Mouse (Mus musculus): ENCODE measurements around the gene Bdkrb2. TPM values are rescaled to one million over a fixed set of nuclear protein-coding genes. Genes with fewer than 3 reads are reported as not detected.

Bdkrb2 gene
- total and polyA plus RNA-seq, 2 experiments from 2014 or later: 0.71 to 4.0 TPM

DNA sequence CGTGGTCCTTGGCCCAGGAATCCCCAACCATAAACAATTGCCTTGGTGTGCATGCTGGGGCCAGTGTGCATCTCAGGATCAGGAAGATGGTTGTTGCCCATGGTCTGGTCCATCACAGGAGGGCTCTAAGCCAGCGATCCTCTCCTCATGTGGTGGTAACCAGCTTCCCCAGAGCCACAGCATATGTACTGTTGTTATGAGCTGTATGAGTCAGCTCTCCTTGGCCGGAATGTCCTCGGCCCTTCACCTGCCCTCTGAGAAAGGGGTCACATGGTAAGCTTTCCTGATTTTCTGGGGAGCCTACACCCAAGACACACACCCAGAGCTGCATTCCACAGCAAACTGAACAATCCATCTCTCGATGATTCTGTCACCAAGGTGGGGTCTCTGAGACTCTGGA, 2.2 kb downstream of the Bdkrb2 start:
- DNase-seq (ENCODE audit: low spot score) (no peak), ATAC-seq (ENCODE audit: insufficient read depth, low read depth) (no peak)
- Histone ChIP-seq H3K9ac (replicated peaks; ENCODE audit: low read depth, low read length) (no peak overlapping the region), H3K27me3 (ENCODE audit: control insufficient read depth, insufficient read depth, low read length) (peaks cover 27% of the 10 kb centered on the region), H3K4me3 (ENCODE audit: low read depth, low read length) (no peak overlapping the region), H3K4me1 (ENCODE audit: control insufficient read depth, insufficient read depth) (peaks cover 20% of the 10 kb centered on the region; the same call in 1 of the 2 replicates), H3K4me2 (ENCODE audit: low read depth, low read length) (no peak overlapping the region), H3K27ac (ENCODE audit: low read depth) (no peak overlapping the region), H3K9me3 (replicated peaks; ENCODE audit: control insufficient read depth, low read length) (peaks cover 6% of the 10 kb centered on the region; the same call in 1 of the 2 replicates), H3K36me3 (replicated peaks; ENCODE audit: control insufficient read depth, insufficient read depth, low read length) (no peaks in the 10 kb centered on the region)
- TF ChIP-seq CTCF (IDR thresholded peaks at IDR 0.05; ENCODE audit: low read depth) (no peak), EP300 (IDR thresholded peaks at IDR 0.05; ENCODE audit: low read depth) (no peak)
- 82% methylated on average over 5 of the region's 5 CpGs for WGBS

DNA sequence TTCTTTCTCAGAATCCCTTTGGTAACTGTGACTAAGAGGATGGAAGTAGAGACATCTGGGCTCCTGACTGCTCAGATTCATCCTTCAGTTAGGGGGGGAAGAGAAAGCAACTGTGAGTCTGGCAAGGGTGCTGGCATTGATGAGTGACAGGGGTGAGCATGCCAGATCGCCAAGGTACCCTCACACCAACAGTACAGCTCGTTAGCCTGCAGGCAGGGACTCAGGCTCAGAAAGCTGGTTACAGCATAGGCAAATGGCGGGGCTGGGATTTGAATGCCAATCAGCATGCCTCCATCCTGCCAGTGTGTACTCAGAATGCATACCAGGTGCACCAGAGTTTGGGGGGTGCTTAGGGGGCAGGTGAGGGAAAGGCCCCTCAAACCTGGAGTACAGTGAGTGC, 8.8 kb downstream of the Bdkrb2 start:
- Histone ChIP-seq H3K36me3 (replicated peaks; ENCODE audit: control insufficient read depth, insufficient read depth, low read length) (no peaks in the 10 kb centered on the region), H3K9ac (replicated peaks; ENCODE audit: low read depth, low read length) (no peak overlapping the region), H3K4me3 (ENCODE audit: low read depth, low read length) (no peak overlapping the region), H3K27me3 (ENCODE audit: control insufficient read depth, insufficient read depth, low read length) (no peaks in the 10 kb centered on the region), H3K4me1 (ENCODE audit: control insufficient read depth, insufficient read depth) (no peaks in the 10 kb centered on the region), H3K27ac (ENCODE audit: low read depth) (no peak overlapping the region), H3K4me2 (ENCODE audit: low read depth, low read length) (no peak overlapping the region), H3K9me3 (replicated peaks; ENCODE audit: control insufficient read depth, low read length) (peaks cover 4% of the 10 kb centered on the region; the same call in 1 of the 2 replicates)
- TF ChIP-seq EP300 (IDR thresholded peaks at IDR 0.05; ENCODE audit: low read depth) (no peak), CTCF (IDR thresholded peaks at IDR 0.05; ENCODE audit: low read depth) (no peak)
- DNase-seq (ENCODE audit: low spot score) (no peak), ATAC-seq (ENCODE audit: insufficient read depth, low read depth) (no peak)
- WGBS: 59% methylated on average over 3 of the region's 3 CpGs

DNA sequence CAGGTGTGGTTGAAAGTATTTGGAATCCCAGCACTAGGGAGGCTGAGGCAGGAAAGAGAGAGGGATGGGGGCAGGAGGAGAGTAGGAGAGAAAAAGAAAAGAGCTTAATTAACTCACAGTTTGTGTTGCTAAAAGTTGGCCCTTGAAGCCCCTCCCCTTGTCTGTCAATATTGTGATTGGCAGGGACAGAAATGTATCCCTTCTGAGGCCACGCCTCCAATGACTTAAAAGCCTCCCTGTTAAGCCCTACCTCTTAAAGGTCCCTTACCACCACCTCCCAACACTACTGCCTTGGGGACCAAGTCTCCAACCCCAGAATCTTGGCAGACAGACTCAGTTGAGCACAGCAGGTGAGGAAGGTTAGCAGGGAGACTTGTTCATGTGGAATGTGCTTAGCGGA, 9.6 kb downstream of the Bdkrb2 start:
- TF ChIP-seq CTCF (IDR thresholded peaks at IDR 0.05; ENCODE audit: low read depth) (no peak), EP300 (IDR thresholded peaks at IDR 0.05; ENCODE audit: low read depth) (no peak)
- DNase-seq (ENCODE audit: low spot score): no peak
- no peaks in the 10 kb centered on the region for H3K36me3 ChIP-seq (replicated peaks; ENCODE audit: control insufficient read depth, insufficient read depth, low read length)

GRCm38 (mm10) chr12:105574356-105574755, 11.3 kb downstream of the Bdkrb2 start:
- no peaks in the 10 kb centered on the region for H3K9me3 ChIP-seq (replicated peaks; ENCODE audit: control insufficient read depth, low read length)
- no peak overlapping the region for H3K9ac ChIP-seq (replicated peaks; ENCODE audit: low read depth, low read length)
- H3K27ac ChIP-seq (ENCODE audit: low read depth): no peak overlapping the region
- ATAC-seq (ENCODE audit: insufficient read depth, low read depth) (no peak), DNase-seq (ENCODE audit: low spot score) (no peak)
- TF ChIP-seq EP300 (IDR thresholded peaks at IDR 0.05; ENCODE audit: low read depth): no peak
- TF ChIP-seq CTCF (IDR thresholded peaks at IDR 0.05; ENCODE audit: low read depth): no peak
- H3K27me3 ChIP-seq (ENCODE audit: control insufficient read depth, insufficient read depth, low read length): no peaks in the 10 kb centered on the region
- no peak overlapping the region for H3K4me3 ChIP-seq (ENCODE audit: low read depth, low read length)
- no peak overlapping the region for H3K4me2 ChIP-seq (ENCODE audit: low read depth, low read length)
- H3K36me3 ChIP-seq (replicated peaks; ENCODE audit: control insufficient read depth, insufficient read depth, low read length): no peaks in the 10 kb centered on the region
- H3K4me1 ChIP-seq (ENCODE audit: control insufficient read depth, insufficient read depth): no peaks in the 10 kb centered on the region
- 84% methylated on average over 4 of the region's 4 CpGs for WGBS

More for the DNA sequence above, 9.6 kb downstream of the Bdkrb2 start:
- H3K9me3 ChIP-seq (replicated peaks; ENCODE audit: control insufficient read depth, low read length): no peaks in the 10 kb centered on the region
- ATAC-seq (ENCODE audit: insufficient read depth, low read depth): no peak
- H3K4me3 ChIP-seq (ENCODE audit: low read depth, low read length): no peak overlapping the region
- H3K4me1 ChIP-seq (ENCODE audit: control insufficient read depth, insufficient read depth): no peaks in the 10 kb centered on the region
- no peaks in the 10 kb centered on the region for H3K27me3 ChIP-seq (ENCODE audit: control insufficient read depth, insufficient read depth, low read length)
- no peak overlapping the region for H3K4me2 ChIP-seq (ENCODE audit: low read depth, low read length)
- no peak overlapping the region for H3K9ac ChIP-seq (replicated peaks; ENCODE audit: low read depth, low read length)
- no peak overlapping the region for H3K27ac ChIP-seq (ENCODE audit: low read depth)
- 77% methylated on average over 2 of the region's 2 CpGs for WGBS

GRCm38 (mm10) chr12:105580490-105580889, 17.5 kb downstream of the Bdkrb2 start:
- DNase-seq (ENCODE audit: low spot score) (no peak), ATAC-seq (ENCODE audit: insufficient read depth, low read depth) (no peak)
- WGBS: 68% methylated on average over 17 of the region's 17 CpGs
- Histone ChIP-seq H3K4me2 (ENCODE audit: low read depth, low read length) (no peak overlapping the region), H3K9ac (replicated peaks; ENCODE audit: low read depth, low read length) (no peak overlapping the region), H3K36me3 (replicated peaks; ENCODE audit: control insufficient read depth, insufficient read depth, low read length) (no peaks in the 10 kb centered on the region), H3K27ac (ENCODE audit: low read depth) (0 out of 2 replicates have a peak overlapping the region, but pooled peaks have one; percentile 20), H3K4me3 (ENCODE audit: low read depth, low read length) (no peak overlapping the region), H3K4me1 (ENCODE audit: control insufficient read depth, insufficient read depth) (no peaks in the 10 kb centered on the region), H3K9me3 (replicated peaks; ENCODE audit: control insufficient read depth, low read length) (no peaks in the 10 kb centered on the region), H3K27me3 (ENCODE audit: control insufficient read depth, insufficient read depth, low read length) (no peaks in the 10 kb centered on the region)
- no peak for TF ChIP-seq CTCF (IDR thresholded peaks at IDR 0.05; ENCODE audit: low read depth)
- TF ChIP-seq EP300 (IDR thresholded peaks at IDR 0.05; ENCODE audit: low read depth): no peak

DNA sequence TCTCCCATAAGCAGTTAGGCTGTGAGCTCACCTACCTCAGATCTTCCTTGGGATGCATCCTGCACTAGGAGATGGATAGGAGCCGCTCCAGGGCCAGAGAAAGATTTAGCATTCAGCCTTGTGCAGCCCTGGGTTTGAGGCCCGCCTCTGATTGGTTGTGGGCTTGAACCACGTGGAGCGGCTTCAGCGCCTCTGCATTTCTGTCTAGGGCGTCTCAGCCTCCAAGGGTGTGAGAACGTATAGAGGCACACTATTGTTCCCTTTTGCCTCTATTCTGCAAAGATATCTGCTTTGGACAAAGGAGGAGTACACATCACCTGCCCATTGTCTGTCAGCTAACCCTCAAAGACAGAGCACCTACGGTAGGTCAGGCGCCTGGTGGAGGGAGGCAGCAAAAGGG, 19.5 kb downstream of the Bdkrb2 start:
- no peak for DNase-seq (ENCODE audit: low spot score)

More for the DNA sequence above, 19.5 kb downstream of the Bdkrb2 start:
- Histone ChIP-seq H3K9me3 (replicated peaks; ENCODE audit: control insufficient read depth, low read length) (no peaks in the 10 kb centered on the region), H3K36me3 (replicated peaks; ENCODE audit: control insufficient read depth, insufficient read depth, low read length) (no peaks in the 10 kb centered on the region), H3K27ac (ENCODE audit: low read depth) (no peak overlapping the region), H3K27me3 (ENCODE audit: control insufficient read depth, insufficient read depth, low read length) (0 out of 2 replicates have a peak, but pooled peaks cover 4% of the 10 kb centered on the region), H3K4me1 (ENCODE audit: control insufficient read depth, insufficient read depth) (no peaks in the 10 kb centered on the region), H3K9ac (replicated peaks; ENCODE audit: low read depth, low read length) (no peak overlapping the region), H3K4me3 (ENCODE audit: low read depth, low read length) (no peak overlapping the region), H3K4me2 (ENCODE audit: low read depth, low read length) (no peak overlapping the region)
- no peak for ATAC-seq (ENCODE audit: insufficient read depth, low read depth)
- TF ChIP-seq CTCF (IDR thresholded peaks at IDR 0.05; ENCODE audit: low read depth) (no peak), EP300 (IDR thresholded peaks at IDR 0.05; ENCODE audit: low read depth) (no peak)
- 74% methylated on average over 9 of the region's 9 CpGs for WGBS

Measured in heart, postnatal 0 days (tissue).